Mouse (Mus musculus) heart, postnatal 0 days (tissue): ENCODE results near the gene Rnf11.

Experiments
- CTCF ChIP-seq: IDR thresholded peaks from 2 replicates; pipeline ENCODE4 v1.5.1; 2016; ENCODE audit warnings: antibody characterized with exemption, control low read depth, low read depth
- EP300 ChIP-seq: IDR thresholded peaks from 2 replicates; pipeline ENCODE4 v1.6.1; 2016; ENCODE audit warnings: antibody characterized with exemption, low read depth

DNA sequence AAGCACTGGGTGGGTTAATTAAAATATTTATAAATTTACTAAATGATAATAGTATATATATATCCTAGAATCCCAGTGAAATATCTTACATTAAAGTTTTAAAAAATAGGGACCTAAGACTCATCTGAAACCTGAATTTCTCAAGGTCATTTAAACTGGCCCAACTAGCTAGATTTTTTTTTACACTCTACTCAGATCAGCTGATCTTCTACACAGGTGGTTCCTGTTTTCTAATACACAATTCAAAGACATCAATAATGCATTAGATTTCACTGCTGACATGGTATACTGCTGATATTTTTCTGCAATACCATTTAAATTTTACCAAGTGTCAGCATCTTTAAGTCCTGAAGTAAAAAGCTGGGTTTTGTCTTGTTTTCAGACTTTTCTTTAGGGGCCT lies 20.6 kb downstream of the Rnf11 start:
- TF ChIP-seq CTCF, result no peak
- no peak for TF ChIP-seq EP300
